Mouse (Mus musculus): Measurements from ENCODE around the gene Syndig1.

DNA sequence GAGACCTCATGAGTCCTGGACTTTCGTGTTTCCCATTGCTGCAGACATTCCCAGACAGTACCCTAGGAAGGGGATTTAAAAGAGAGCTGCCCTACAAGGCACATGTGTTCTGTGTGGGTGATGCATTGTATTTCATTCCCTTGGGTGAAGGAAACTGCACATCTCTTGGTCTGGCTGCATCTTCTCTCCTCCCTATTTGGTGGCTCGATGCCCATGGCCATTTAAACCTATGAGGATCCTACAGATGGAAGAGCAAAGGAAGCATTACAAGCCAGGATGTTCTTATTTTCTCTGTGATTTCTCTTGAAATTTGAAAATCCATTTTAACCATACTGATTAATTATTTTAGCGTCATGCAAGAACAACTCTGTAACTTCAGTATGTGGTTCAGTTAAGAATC is 98.5 kb downstream of the Syndig1 start:
- TF ChIP-seq CTCF (IDR thresholded peaks at IDR 0.05; ENCODE audit: low read depth) (no peak), EP300 (IDR thresholded peaks at IDR 0.05; ENCODE audit: low read depth) (no peak)
